Mouse (Mus musculus): ENCODE data around the gene Tex14. TPM values are rescaled to one million over a fixed set of nuclear protein-coding genes. Genes with fewer than 3 reads are reported as not detected.
A peak's percentile ranks its signal among the peaks of the same experiment; 100 is the strongest.
"Not testable (repeated sequence)": the region's sequence is repeated elsewhere in the genome, so short reads cannot be mapped to it uniquely, and the experiment has no call there.

Gene Tex14
- polyA plus RNA-seq, 1 experiment from 2014 or later: 0.42 TPM

DNA sequence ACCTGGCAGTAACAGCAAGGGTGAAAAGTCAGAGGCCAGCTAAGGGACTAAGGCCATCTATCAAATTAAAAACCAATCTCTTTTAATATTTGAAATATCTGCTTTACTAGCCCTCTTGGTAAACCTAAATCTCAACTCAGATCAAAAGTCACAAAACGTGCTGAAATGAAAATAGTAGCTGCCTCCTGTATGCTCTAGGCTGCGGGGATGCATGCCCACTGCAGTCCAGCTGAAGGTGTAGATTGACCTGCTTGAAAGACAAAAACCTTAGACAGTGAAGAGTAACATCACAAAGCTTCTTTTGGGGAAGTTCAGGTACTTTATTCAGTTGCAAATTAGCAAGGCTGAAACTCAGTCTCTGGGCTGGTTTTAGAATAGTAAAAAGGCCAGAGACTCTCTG, 74.3 kb downstream of the Tex14 start:
- not testable (repeated sequence) for H3K9ac ChIP-seq (ENCODE audit: low read length); H3K4me3 ChIP-seq (ENCODE audit: low read length); H3K36me3 ChIP-seq (ENCODE audit: control insufficient read depth, insufficient read depth); H3K4me2 ChIP-seq (ENCODE audit: low read depth, low read length); H3K27me3 ChIP-seq (ENCODE audit: control insufficient read depth, insufficient read depth, low read length); ATAC-seq (replicated peaks; ENCODE audit: extremely low read depth, insufficient read depth, low FRiP score); H3K4me1 ChIP-seq (ENCODE audit: control insufficient read depth, insufficient read depth, low read length); H3K27ac ChIP-seq (ENCODE audit: low read length); H3K9me3 ChIP-seq (replicated peaks; ENCODE audit: control insufficient read depth, low read length)
- 69% methylated on average over 2 of the region's 2 CpGs for WGBS

DNA sequence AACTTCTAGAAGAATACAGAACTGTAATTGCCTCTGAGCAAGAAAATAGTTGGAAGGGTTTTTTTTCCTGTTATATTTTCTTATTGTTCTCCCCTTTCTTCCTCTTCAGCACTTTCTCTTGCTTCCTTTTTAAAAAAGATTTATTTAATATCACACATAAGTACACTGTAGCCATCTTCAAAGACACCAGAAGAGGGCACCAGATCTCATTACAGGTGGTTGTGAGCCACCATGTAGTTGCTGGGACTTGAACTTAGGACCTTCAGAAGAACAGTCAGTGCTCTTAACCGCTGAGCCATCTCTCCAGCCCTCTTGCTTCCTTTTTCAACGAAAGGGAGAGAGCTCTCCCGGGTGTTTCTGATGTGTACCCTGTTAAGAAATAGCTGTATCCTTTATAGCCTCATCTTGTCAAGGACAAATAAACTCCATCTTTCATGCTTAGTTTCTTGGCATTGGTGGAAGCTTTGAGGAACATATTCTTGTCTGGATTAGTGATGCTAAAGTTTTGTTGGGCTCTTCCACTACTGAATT, 79.0 kb downstream of the Tex14 start:
- H3K9me3 ChIP-seq (replicated peaks; ENCODE audit: control insufficient read depth, low read length): no peaks in the 10 kb centered on the region
- H3K4me1 ChIP-seq (ENCODE audit: control insufficient read depth, insufficient read depth, low read length): no peaks in the 10 kb centered on the region
- no peak for ATAC-seq (replicated peaks; ENCODE audit: extremely low read depth, insufficient read depth, low FRiP score)
- WGBS: 72% methylated on average over 3 of the region's 3 CpGs
- no peaks in the 10 kb centered on the region for H3K36me3 ChIP-seq (ENCODE audit: control insufficient read depth, insufficient read depth)
- no peak overlapping the region for H3K9ac ChIP-seq (ENCODE audit: low read length)
- no peak overlapping the region for H3K4me3 ChIP-seq (ENCODE audit: low read length)
- no peak overlapping the region for H3K4me2 ChIP-seq (ENCODE audit: low read depth, low read length)
- H3K27ac ChIP-seq (ENCODE audit: low read length): no peak overlapping the region
- H3K27me3 ChIP-seq (ENCODE audit: control insufficient read depth, insufficient read depth, low read length): no peaks in the 10 kb centered on the region

DNA sequence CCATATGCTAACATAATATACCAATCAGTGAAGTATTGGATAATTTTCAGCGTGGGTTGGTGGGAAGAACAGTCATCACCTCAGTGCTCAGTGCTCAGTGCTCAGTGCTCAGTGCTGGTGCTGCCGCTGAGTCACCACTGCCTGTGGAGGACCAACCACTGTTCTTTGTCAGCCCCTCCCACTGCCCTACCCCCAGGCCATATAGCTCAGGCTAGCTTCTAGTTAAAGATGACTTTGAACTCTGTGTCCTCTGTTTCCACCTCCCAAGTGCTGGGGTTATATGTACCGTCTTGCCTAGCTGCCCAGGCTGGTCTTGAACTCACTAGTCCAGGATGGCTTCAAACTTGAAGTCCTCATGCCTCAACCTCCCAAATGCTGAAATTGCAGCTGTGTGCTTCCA, 84.1 kb downstream of the Tex14 start:
- ATAC-seq (replicated peaks; ENCODE audit: extremely low read depth, insufficient read depth, low FRiP score): no peak

DNA sequence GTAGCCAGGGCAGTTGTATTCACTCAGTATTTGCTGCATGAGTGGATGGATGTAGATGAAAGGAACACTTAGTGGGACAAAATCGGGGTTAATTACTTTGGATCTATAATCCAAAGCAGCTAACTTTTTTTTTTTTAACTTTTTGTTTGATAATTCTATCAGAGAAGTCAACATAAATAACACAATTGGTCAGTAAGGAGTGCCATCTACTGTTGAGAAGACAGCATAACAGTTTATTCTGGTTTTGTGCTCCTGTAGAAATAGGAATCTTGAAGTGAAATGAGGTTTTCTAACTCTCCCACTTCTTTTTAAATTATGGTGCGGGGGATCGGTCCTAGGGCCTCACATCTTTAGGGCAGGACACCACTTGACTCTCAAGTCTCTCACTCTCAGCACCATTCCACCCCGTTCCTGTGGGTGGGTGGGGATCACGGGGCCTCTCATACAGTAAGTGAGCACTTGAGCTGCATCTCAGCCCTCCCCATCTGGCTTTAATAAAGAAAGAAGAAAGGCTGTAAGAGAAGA, 99.9 kb downstream of the Tex14 start:
- Histone ChIP-seq H3K4me3 (ENCODE audit: low read length) (no peak overlapping the region), H3K27ac (ENCODE audit: low read length) (no peak overlapping the region), H3K4me2 (ENCODE audit: low read depth, low read length) (no peak overlapping the region), H3K9me3 (replicated peaks; ENCODE audit: control insufficient read depth, low read length) (no peaks in the 10 kb centered on the region), H3K4me1 (ENCODE audit: control insufficient read depth, insufficient read depth, low read length) (no peaks in the 10 kb centered on the region), H3K36me3 (ENCODE audit: control insufficient read depth, insufficient read depth) (no peaks in the 10 kb centered on the region), H3K27me3 (ENCODE audit: control insufficient read depth, insufficient read depth, low read length) (no peaks in the 10 kb centered on the region), H3K9ac (ENCODE audit: low read length) (no peak overlapping the region)
- ATAC-seq (replicated peaks; ENCODE audit: extremely low read depth, insufficient read depth, low FRiP score): no peak
- WGBS: 50% methylated on average over 5 of the region's 5 CpGs

More for the DNA sequence above, 84.1 kb downstream of the Tex14 start:
- Histone ChIP-seq H3K4me2 (ENCODE audit: low read depth, low read length) (no peak overlapping the region), H3K9me3 (replicated peaks; ENCODE audit: control insufficient read depth, low read length) (no peaks in the 10 kb centered on the region), H3K36me3 (ENCODE audit: control insufficient read depth, insufficient read depth) (no peaks in the 10 kb centered on the region), H3K27ac (ENCODE audit: low read length) (no peak overlapping the region), H3K9ac (ENCODE audit: low read length) (no peak overlapping the region), H3K4me3 (ENCODE audit: low read length) (no peak overlapping the region), H3K27me3 (ENCODE audit: control insufficient read depth, insufficient read depth, low read length) (no peaks in the 10 kb centered on the region), H3K4me1 (ENCODE audit: control insufficient read depth, insufficient read depth, low read length) (no peaks in the 10 kb centered on the region)
- 69% methylated on average over 3 of the region's 3 CpGs for WGBS

DNA sequence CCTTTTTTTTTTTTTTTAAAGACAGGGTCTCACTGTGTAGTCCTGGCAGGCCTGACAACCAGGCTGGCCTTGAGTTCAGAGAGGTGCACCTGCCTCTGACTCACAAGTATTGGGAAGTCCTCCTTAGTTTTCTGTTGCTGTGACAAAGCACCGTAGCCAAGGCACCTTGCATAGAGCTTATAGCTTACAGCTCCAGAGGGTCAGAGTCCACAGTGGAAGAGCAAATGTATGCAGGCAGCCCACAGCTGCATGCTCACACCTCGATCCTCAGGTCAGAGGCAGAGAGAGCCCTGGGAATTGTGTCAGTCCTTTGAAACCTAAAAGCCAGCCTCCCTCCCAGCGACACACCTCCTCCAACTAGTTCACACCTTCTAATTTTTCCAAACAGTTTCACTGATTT, 101.6 kb downstream of the Tex14 start:
- Histone ChIP-seq H3K9me3 (replicated peaks; ENCODE audit: control insufficient read depth, low read length) (no peaks in the 10 kb centered on the region), H3K36me3 (ENCODE audit: control insufficient read depth, insufficient read depth) (no peaks in the 10 kb centered on the region), H3K27ac (ENCODE audit: low read length) (no peak overlapping the region), H3K4me2 (ENCODE audit: low read depth, low read length) (no peak overlapping the region), H3K27me3 (ENCODE audit: control insufficient read depth, insufficient read depth, low read length) (no peaks in the 10 kb centered on the region), H3K4me3 (ENCODE audit: low read length) (no peak overlapping the region), H3K9ac (ENCODE audit: low read length) (no peak overlapping the region), H3K4me1 (ENCODE audit: control insufficient read depth, insufficient read depth, low read length) (no peaks in the 10 kb centered on the region)
- 68% methylated on average over 3 of the region's 3 CpGs for WGBS
- no peak for ATAC-seq (replicated peaks; ENCODE audit: extremely low read depth, insufficient read depth, low FRiP score)

DNA sequence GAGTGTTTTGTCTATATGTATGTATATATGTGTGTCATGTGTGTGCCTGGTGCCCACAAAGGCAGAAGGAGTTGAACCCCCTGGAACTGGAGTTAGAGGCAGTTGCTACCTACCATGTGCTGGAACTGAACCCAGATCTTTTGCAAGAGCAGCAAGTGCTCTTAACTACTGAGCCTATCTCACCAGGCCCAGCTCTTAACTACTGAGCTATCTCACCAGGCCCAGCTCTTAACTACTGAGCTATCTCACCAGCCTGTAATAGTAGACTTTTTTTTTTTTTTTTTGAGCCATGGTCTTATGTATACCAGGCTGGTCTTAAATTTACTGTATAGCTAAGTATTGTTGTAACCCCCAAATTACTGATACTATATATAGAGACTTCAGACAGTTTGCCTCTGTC, 102.2 kb downstream of the Tex14 start:
- no peaks in the 10 kb centered on the region for H3K36me3 ChIP-seq (ENCODE audit: control insufficient read depth, insufficient read depth)
- H3K4me1 ChIP-seq (ENCODE audit: control insufficient read depth, insufficient read depth, low read length): no peaks in the 10 kb centered on the region
- no peak overlapping the region for H3K27ac ChIP-seq (ENCODE audit: low read length)
- no peak for ATAC-seq (replicated peaks; ENCODE audit: extremely low read depth, insufficient read depth, low FRiP score)
- H3K9ac ChIP-seq (ENCODE audit: low read length): no peak overlapping the region
- H3K27me3 ChIP-seq (ENCODE audit: control insufficient read depth, insufficient read depth, low read length): no peaks in the 10 kb centered on the region
- no peak overlapping the region for H3K4me2 ChIP-seq (ENCODE audit: low read depth, low read length)
- H3K9me3 ChIP-seq (replicated peaks; ENCODE audit: control insufficient read depth, low read length): no peaks in the 10 kb centered on the region
- no peak overlapping the region for H3K4me3 ChIP-seq (ENCODE audit: low read length)

DNA sequence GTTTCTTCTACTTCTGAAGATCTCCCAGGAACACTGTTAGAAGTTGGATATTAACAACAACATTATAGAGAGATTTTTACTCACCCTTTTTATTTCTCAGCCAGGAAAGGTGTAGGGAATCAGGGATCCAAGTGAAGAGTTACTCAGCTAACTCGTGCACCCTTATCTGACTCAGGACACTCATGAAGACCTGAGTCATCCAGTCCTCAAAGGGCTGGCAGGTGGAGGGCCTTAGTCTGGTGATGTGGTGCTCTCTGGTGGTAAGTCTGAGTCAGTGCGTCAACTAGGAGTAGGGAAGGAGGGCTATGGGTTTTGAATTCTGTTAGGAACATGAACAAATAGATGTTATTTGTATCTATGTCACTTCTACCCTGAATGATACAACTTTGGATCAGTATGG, 114.4 kb downstream of the Tex14 start:
- Histone ChIP-seq H3K4me3 (ENCODE audit: low read length) (no peak overlapping the region), H3K4me2 (ENCODE audit: low read depth, low read length) (no peak overlapping the region)
- 4% methylated on average over 2 of the region's 2 CpGs for WGBS

DNA sequence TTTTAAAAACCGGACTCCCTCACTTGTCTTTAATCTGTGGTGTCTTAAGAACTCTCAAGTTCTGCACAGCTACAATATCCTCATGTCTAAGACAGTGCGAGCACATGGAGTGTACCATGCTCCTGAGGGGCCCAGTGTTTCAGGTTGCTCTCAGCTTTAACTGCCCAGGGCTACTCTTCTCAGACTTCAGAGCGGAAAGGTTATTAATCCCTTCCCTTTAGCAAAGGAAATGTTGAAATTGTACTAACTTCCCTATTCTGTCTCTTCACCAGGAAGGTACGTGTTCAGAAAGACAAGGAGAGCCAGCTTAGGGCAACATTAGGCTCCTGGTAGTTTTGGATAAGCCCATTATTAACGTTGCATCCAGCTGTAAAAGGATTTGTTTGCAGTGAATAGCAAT, 118.6 kb downstream of the Tex14 start:
- H3K27me3 ChIP-seq (ENCODE audit: control insufficient read depth, insufficient read depth, low read length): no peaks in the 10 kb centered on the region
- no peak overlapping the region for H3K4me3 ChIP-seq (ENCODE audit: low read length)
- H3K9ac ChIP-seq (ENCODE audit: low read length): no peak overlapping the region
- 74% methylated on average over 5 of the region's 5 CpGs for WGBS
- no peak overlapping the region for H3K27ac ChIP-seq (ENCODE audit: low read length)
- no peaks in the 10 kb centered on the region for H3K9me3 ChIP-seq (replicated peaks; ENCODE audit: control insufficient read depth, low read length)
- no peak overlapping the region for H3K4me2 ChIP-seq (ENCODE audit: low read depth, low read length)
- no peak for ATAC-seq (replicated peaks; ENCODE audit: extremely low read depth, insufficient read depth, low FRiP score)
- H3K36me3 ChIP-seq (ENCODE audit: control insufficient read depth, insufficient read depth): no peaks in the 10 kb centered on the region
- no peaks in the 10 kb centered on the region for H3K4me1 ChIP-seq (ENCODE audit: control insufficient read depth, insufficient read depth, low read length)

More for the DNA sequence above, 114.4 kb downstream of the Tex14 start:
- Histone ChIP-seq H3K9ac (ENCODE audit: low read length) (no peak overlapping the region), H3K9me3 (replicated peaks; ENCODE audit: control insufficient read depth, low read length) (no peaks in the 10 kb centered on the region), H3K27ac (ENCODE audit: low read length) (no peak overlapping the region), H3K27me3 (ENCODE audit: control insufficient read depth, insufficient read depth, low read length) (no peaks in the 10 kb centered on the region), H3K36me3 (ENCODE audit: control insufficient read depth, insufficient read depth) (no peaks in the 10 kb centered on the region), H3K4me1 (ENCODE audit: control insufficient read depth, insufficient read depth, low read length) (no peaks in the 10 kb centered on the region)
- ATAC-seq (replicated peaks; ENCODE audit: extremely low read depth, insufficient read depth, low FRiP score): no peak

DNA sequence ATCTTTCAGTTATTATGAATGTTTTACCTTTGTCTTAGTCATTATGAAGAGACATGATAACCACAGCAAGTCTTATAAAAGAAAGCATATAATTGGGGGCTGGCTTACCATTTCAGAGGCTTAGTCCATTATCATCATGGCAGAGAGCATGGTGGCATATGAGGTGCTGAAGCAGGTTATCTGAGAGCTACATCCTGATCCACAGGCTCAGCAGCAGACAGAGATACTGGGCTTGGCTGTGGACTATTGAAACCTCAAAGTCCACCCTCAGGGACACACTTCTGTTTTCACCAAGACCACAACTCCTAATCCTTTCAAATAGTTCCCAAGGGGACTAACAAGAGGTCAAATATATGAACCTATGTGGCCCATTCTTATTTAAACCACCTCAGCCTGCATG, 119.1 kb downstream of the Tex14 start:
- Histone ChIP-seq H3K36me3 (ENCODE audit: control insufficient read depth, insufficient read depth) (no peaks in the 10 kb centered on the region), H3K4me1 (ENCODE audit: control insufficient read depth, insufficient read depth, low read length) (no peaks in the 10 kb centered on the region), H3K27me3 (ENCODE audit: control insufficient read depth, insufficient read depth, low read length) (no peaks in the 10 kb centered on the region), H3K9ac (ENCODE audit: low read length) (no peak overlapping the region), H3K4me2 (ENCODE audit: low read depth, low read length) (no peak overlapping the region), H3K4me3 (ENCODE audit: low read length) (no peak overlapping the region), H3K27ac (ENCODE audit: low read length) (no peak overlapping the region), H3K9me3 (replicated peaks; ENCODE audit: control insufficient read depth, low read length) (no peaks in the 10 kb centered on the region)
- ATAC-seq (replicated peaks; ENCODE audit: extremely low read depth, insufficient read depth, low FRiP score): no peak

DNA sequence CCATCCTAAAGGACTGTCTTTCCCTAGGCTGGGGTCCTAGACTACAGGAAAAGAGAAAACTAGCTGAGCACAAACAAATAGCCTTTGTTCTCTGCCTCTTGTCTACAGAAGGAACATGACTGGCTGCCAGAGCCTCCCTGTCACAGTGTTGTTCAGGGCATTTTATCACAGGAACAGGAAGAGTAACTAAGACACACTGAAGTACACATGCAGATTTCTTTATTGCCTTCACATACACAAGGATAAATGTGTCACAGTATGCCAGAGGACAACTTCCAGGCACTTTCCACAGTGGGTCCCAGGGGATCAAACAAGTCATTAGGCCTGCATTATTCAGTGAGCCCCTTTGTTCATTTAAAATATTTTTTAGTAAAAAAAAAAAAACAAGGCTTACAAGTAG, 119.9 kb downstream of the Tex14 start:
- ATAC-seq (replicated peaks; ENCODE audit: extremely low read depth, insufficient read depth, low FRiP score): no peak
- Histone ChIP-seq H3K27ac (ENCODE audit: low read length) (peak overlapping the region; percentile 65), H3K27me3 (ENCODE audit: control insufficient read depth, insufficient read depth, low read length) (no peaks in the 10 kb centered on the region), H3K9ac (ENCODE audit: low read length) (no peak overlapping the region), H3K4me2 (ENCODE audit: low read depth, low read length) (no peak overlapping the region), H3K9me3 (replicated peaks; ENCODE audit: control insufficient read depth, low read length) (no peaks in the 10 kb centered on the region), H3K4me1 (ENCODE audit: control insufficient read depth, insufficient read depth, low read length) (no peaks in the 10 kb centered on the region), H3K36me3 (ENCODE audit: control insufficient read depth, insufficient read depth) (no peaks in the 10 kb centered on the region), H3K4me3 (ENCODE audit: low read length) (no peak overlapping the region)

Measured in heart, embryonic 16.5 days (tissue).